Mouse (Mus musculus): Measurements from ENCODE around the gene Orm1. TPM values are rescaled to one million over a fixed set of nuclear protein-coding genes. Genes with fewer than 3 reads are reported as not detected.
A peak's percentile ranks its signal among the peaks of the same experiment; 100 is the strongest.
"Not testable (repeated sequence)": the region's sequence is repeated elsewhere in the genome, so short reads cannot be mapped to it uniquely, and the experiment has no call there.

Gene Orm1
- polyA plus RNA-seq, 1 experiment from 2014 or later = 57.2 TPM

DNA sequence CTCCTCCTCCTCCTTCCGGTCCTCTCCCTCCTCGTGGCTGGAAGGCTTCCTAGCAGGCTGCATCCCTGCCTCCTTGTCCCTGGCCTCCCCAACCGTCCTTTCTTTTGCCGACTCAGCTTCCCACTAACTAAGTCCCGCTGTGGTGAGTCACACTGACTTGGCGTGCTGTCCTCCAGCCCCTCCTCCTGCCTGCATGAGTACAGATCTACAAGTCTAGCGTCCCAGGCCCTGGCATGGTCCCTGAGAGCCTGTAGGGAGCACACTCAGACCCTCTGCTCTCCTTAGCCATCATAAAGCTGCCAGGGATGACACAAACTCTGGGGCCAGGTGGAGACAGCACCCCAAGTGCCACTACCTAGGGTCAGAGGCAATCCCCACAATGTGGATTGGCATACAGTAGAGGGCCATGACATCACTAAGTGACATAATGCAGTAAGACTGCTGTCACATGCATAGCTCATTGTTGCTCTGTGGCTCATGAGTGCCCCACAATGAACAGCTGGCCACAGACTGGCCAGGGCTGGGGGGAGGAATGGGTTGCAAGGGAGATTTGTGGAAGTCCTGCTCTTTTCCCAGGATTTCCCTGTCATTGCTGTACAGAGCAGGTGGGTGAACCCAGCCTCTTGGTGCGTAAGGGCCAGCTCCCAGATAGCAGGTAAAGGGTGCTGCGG, 28.1 kb upstream of the Orm1 start:
- H3K4me1 ChIP-seq = peaks cover 19% of the 10 kb centered on the region
- WGBS = 58% methylated on average over 9 of the region's 9 CpGs
- H3K27ac ChIP-seq = peak overlapping the region; percentile 50
- peaks cover 81% of the 10 kb centered on the region for H3K36me3 ChIP-seq
- H3K9ac ChIP-seq = no peak overlapping the region
- no peak overlapping the region for H3K4me2 ChIP-seq
- peak; percentile 46; the same call in 1 of the 2 replicates for ATAC-seq (ENCODE audit: insufficient number of reproducible peaks, low FRiP score, low TSS enrichment, low read depth)
- H3K4me3 ChIP-seq = no peak overlapping the region
- H3K27me3 ChIP-seq = no peaks in the 10 kb centered on the region
- no peaks in the 10 kb centered on the region for H3K9me3 ChIP-seq

DNA sequence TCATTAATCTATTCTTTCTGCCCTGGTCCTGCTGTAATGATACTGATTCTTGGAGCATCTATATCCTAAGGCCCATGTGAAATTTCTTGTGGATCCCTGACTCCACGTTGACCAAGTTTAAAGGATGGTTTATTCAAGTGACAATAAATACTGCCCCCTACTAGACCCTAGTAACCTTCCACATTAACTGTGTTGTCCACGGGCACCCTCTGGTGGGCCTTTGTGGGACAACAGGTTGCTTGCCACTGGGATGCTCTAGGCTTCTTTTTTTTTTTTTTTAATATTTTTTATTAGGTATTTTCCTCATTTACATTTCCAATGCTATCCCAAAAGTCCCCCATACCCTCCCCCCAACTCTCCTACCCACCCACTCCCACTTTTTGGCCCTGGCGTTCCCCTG, 24.8 kb upstream of the Orm1 start:
- H3K27ac ChIP-seq; H3K4me3 ChIP-seq; H3K4me2 ChIP-seq; ATAC-seq (ENCODE audit: insufficient number of reproducible peaks, low FRiP score, low TSS enrichment, low read depth); H3K9me3 ChIP-seq; H3K27me3 ChIP-seq; H3K9ac ChIP-seq: not testable (repeated sequence)
- WGBS = 35% methylated on average over 3 of the region's 3 CpGs
- H3K4me1 ChIP-seq = peaks cover 19% of the 10 kb centered on the region
- H3K36me3 ChIP-seq = peaks cover 87% of the 10 kb centered on the region

DNA sequence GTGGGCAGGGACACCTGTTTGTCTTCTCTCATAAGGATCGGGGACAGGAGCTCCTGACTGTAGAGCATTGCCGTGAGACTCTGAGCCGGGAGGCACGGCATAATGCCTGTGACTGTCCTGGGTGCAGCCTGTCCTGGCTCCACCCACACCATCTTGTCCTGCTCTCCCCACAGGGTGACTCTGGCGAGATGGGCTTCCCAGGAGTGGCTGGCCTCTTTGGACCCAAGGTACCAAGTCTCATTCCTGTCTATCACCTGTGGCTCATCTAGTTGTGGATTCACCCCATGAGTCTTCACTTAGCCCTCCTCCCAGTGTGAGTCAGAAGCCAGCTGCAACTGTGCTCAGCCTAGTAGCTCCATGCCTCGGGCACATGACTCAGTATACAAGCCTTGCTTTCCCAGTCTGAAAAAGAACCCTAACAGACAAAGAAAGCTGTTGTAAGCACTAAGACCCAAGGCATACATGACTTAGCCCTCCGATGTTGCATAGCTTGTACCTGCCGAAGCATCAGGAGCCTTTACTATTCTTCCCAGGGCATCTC, 21.0 kb upstream of the Orm1 start:
- no peaks in the 10 kb centered on the region for H3K4me1 ChIP-seq
- no peak overlapping the region for H3K27ac ChIP-seq
- no peak overlapping the region for H3K4me2 ChIP-seq
- no peak for ATAC-seq (ENCODE audit: insufficient number of reproducible peaks, low FRiP score, low TSS enrichment, low read depth)
- no peaks in the 10 kb centered on the region for H3K9me3 ChIP-seq
- H3K9ac ChIP-seq = no peak overlapping the region
- no peaks in the 10 kb centered on the region for H3K27me3 ChIP-seq
- no peak overlapping the region for H3K4me3 ChIP-seq
- WGBS = 83% methylated on average over 8 of the region's 8 CpGs
- H3K36me3 ChIP-seq = peaks cover 87% of the 10 kb centered on the region

DNA sequence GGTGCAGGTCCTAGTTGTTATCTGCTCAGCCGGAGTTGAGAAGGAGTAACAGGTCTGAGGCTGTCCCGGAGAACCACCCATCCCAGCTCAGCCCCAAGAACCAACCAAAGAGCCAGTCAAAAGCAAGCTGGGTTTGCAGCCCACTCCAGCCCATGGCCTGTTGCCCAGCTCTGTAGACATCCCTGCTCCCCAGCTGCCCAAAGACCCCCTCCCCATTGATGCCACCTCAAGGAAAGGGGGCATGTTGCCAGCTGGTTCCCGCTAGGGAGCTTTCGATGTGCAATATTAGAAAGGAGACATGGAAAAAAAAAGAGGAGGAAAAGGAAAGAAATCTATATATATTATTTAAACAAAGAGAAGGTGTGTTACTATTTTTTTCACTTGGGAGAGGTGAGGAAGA, 11.0 kb upstream of the Orm1 start:
- WGBS = 93% methylated on average over 4 of the region's 4 CpGs
- no peaks in the 10 kb centered on the region for H3K4me1 ChIP-seq
- ATAC-seq (ENCODE audit: insufficient number of reproducible peaks, low FRiP score, low TSS enrichment, low read depth) = no peak

DNA sequence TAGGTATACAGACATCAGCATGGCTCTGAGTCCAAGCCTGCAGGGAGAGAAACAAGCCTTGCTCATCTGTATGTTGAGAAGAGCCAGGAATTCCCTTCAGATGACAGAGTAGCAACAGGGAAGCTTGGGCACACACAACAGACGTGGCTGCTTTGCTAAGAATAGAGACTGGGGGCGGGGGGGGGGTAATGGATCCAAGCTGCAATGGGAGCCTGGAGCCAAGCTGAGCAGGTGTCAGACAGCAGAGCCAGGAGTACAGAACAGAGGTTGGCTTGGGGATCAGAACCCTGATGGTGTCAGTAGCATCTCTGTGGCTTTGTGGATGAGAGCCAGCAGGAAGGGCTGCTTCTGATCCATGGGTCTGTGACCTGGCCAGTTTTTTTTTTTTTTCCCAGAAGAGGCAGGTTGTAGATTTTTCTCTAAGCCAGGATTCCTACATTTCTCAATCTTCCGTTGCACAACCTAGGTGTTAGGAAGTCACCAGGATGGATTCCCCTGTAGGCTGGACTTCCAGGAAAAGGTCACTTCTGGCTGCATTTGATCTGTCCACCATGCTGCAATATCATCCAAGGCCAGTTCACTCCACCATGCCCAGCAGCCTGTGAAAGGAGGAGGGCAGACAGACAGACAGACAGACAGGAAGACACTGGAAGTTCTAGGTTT, 5.8 kb upstream of the Orm1 start:
- no peaks in the 10 kb centered on the region for H3K9me3 ChIP-seq
- no peak overlapping the region for H3K27ac ChIP-seq
- peaks cover 15% of the 10 kb centered on the region for H3K36me3 ChIP-seq
- no peak overlapping the region for H3K9ac ChIP-seq
- no peaks in the 10 kb centered on the region for H3K27me3 ChIP-seq
- H3K4me1 ChIP-seq = no peaks in the 10 kb centered on the region
- no peak overlapping the region for H3K4me3 ChIP-seq
- no peak for ATAC-seq (ENCODE audit: insufficient number of reproducible peaks, low FRiP score, low TSS enrichment, low read depth)
- no peak overlapping the region for H3K4me2 ChIP-seq
- WGBS = 56% methylated on average over 3 of the region's 3 CpGs

More for the DNA sequence above, 11.0 kb upstream of the Orm1 start:
- H3K4me3 ChIP-seq = no peak overlapping the region
- H3K9me3 ChIP-seq = no peaks in the 10 kb centered on the region
- H3K4me2 ChIP-seq = no peak overlapping the region
- H3K27ac ChIP-seq = no peak overlapping the region
- no peaks in the 10 kb centered on the region for H3K27me3 ChIP-seq
- H3K36me3 ChIP-seq = peaks cover 56% of the 10 kb centered on the region
- no peak overlapping the region for H3K9ac ChIP-seq

DNA sequence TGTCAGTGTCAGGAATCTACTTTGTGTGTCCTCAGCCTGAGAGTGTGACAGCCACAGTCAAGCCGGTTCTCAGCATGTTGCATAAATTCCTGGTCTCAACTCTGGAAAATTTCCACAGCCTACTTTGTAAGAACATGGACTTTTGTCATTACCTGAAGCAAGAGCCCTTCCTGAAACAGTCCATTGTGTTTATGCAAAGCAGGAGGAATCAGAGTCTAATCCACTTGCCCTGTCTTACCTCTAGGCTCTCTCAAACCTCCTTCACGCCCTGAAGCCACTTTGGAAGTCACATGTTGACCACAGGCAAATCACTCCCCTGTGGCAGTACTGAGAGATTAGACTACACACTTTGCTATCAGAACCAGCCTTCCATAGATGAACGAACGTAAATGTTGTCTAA, 1.9 kb upstream of the Orm1 start:
- no peak overlapping the region for H3K27ac ChIP-seq
- no peak overlapping the region for H3K4me2 ChIP-seq
- no peak for ATAC-seq (ENCODE audit: insufficient number of reproducible peaks, low FRiP score, low TSS enrichment, low read depth)
- no peaks in the 10 kb centered on the region for H3K27me3 ChIP-seq
- H3K9me3 ChIP-seq = no peaks in the 10 kb centered on the region
- H3K4me3 ChIP-seq = no peak overlapping the region
- WGBS = 67% methylated on average over 4 of the region's 4 CpGs
- no peaks in the 10 kb centered on the region for H3K36me3 ChIP-seq
- no peak overlapping the region for H3K9ac ChIP-seq
- no peaks in the 10 kb centered on the region for H3K4me1 ChIP-seq

DNA sequence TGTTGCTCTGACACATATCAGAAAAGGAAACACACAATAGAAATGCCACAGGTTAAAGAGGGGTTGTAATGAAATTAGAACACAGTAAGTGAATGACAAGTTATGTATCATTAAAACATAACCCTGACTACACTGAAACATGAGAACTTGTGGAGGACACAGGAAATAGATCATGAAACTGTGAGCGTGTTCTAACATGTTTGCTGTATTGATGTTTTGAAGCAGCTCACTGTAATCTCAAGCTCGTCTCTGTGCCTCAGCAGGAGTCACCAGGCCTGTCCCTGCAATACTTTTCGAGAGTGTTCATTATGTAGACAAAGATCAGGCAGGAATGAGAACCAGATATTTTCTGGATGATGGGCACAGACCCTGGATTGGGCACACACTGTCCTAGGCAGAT, 752 bp upstream of the Orm1 start:
- Histone ChIP-seq H3K27me3 (no peaks in the 10 kb centered on the region), H3K9me3 (no peaks in the 10 kb centered on the region), H3K36me3 (no peaks in the 10 kb centered on the region), H3K27ac (peak overlapping the region; percentile 51), H3K4me1 (no peaks in the 10 kb centered on the region), H3K9ac (no peak overlapping the region), H3K4me2 (no peak overlapping the region), H3K4me3 (no peak overlapping the region)
- ATAC-seq (ENCODE audit: insufficient number of reproducible peaks, low FRiP score, low TSS enrichment, low read depth) = no peak
- WGBS = 46% methylated on average over 3 of the region's 3 CpGs

DNA sequence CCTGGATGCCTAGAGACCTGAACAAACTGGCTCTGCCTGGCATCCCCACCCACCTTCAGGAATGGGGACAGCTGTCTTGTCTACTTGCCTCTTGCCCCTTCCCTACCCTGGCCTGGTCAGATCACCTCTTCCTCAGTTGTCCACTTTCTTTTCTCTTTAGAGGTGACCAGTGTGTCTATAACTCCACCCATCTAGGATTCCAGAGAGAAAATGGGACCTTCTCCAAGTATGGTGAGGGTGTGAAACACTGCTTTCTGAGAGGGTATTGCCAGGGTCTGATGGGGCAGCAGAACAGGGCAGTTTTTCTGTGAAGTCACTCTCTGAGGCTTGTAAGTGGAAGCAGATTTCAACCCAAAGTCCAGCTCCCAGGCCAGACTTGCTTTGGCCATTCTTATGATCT, 901 bp downstream of the Orm1 start:
- Histone ChIP-seq H3K27me3 (no peaks in the 10 kb centered on the region), H3K36me3 (no peaks in the 10 kb centered on the region), H3K4me1 (0 out of 2 replicates have a peak, but pooled peaks cover 4% of the 10 kb centered on the region), H3K4me2 (no peak overlapping the region), H3K9me3 (no peaks in the 10 kb centered on the region), H3K27ac (no peak overlapping the region), H3K4me3 (no peak overlapping the region), H3K9ac (no peak overlapping the region)
- ATAC-seq (ENCODE audit: insufficient number of reproducible peaks, low FRiP score, low TSS enrichment, low read depth) = no peak

DNA sequence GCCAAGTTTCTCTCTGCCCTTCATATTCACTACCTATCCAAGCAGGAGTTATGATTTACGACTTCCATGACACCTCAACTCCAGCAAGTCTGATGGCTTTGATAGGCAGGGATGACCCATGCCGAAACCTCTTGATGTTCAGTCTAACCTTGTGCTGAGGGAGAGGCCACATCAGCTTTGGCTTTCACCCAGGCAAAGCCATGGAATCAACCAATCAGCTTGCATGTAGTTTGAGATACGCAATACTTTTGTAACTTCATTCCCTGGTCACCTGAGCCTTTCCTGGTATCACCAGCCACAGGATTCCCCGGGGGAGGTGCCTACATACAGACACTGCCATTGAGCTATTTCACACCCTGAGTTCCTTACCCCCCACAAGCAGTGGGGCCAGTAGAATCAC, 2.3 kb downstream of the Orm1 start:
- Histone ChIP-seq H3K4me2 (no peak overlapping the region), H3K27ac (no peak overlapping the region), H3K9me3 (no peaks in the 10 kb centered on the region), H3K4me1 (peaks cover 13% of the 10 kb centered on the region), H3K36me3 (no peaks in the 10 kb centered on the region), H3K27me3 (no peaks in the 10 kb centered on the region), H3K9ac (no peak overlapping the region), H3K4me3 (no peak overlapping the region)
- no peak for ATAC-seq (ENCODE audit: insufficient number of reproducible peaks, low FRiP score, low TSS enrichment, low read depth)
- 81% methylated on average over 4 of the region's 4 CpGs for WGBS

DNA sequence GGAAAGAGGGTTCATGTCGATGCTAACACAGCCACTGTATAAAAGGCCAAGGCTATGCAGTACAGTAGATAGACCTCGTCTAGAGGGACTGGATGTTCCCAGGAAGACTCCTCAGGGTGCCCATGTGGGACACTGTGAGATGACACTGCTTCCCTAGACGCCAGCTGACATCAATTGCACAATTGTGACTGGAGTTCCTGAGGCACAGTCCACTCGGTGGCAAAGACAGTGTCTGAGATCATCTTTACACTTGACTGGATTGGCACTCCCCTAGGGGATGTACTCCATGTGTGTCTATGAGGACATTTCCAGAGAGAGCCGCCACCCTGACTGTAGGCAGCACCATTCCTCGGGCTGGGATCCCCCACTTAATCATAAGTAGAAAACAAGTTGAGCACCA, 4.2 kb downstream of the Orm1 start:
- Histone ChIP-seq H3K9ac (no peak overlapping the region), H3K36me3 (no peaks in the 10 kb centered on the region), H3K27me3 (no peaks in the 10 kb centered on the region), H3K4me3 (no peak overlapping the region), H3K4me1 (peaks cover 18% of the 10 kb centered on the region), H3K27ac (no peak overlapping the region), H3K9me3 (no peaks in the 10 kb centered on the region), H3K4me2 (no peak overlapping the region)
- ATAC-seq (ENCODE audit: insufficient number of reproducible peaks, low FRiP score, low TSS enrichment, low read depth) = no peak
- WGBS = 75% methylated on average over 6 of the region's 6 CpGs

DNA sequence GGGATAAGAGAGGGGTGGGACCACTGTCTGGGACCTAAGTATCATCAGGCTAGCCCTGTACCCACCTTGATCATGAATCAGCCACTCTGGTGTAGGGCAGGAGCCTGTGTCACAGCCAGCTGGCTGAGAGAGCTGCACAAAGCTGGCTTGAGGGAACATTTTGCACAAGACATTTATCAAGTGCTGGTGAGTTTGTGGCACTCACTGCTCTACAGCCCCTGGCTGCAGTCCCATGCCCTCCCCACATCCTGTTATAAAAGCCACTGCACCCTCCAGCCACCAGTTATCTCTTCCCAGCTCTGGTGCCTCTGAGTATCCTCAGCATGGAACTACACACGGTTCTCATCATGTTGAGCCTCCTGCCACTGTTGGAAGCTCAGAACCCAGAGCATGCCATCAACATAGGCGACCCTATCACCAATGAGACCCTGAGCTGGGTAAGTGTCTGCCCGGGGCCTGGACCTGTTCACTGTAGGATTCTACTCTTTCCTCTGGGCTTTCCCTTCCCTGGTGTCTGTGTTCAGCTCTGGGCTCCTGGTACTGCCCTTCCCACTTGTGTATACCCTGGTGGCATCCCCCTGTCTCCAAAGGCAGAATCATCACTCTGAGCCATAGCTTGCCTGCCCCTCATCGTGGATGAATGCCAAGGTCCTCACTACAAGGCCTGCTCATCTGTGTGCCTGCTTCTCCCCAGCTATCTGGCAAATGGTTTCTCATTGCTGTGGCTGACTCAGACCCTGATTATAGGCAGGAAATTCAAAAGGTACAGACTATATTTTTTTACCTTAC, 11.7 kb downstream of the Orm1 start, which contains the start of gene Orm3:
Orm3 (plus strand) TSS at position 286 of the 789 bp plus-strand sequence.
- no peak within 1 kb of the TSS for H3K4me2 ChIP-seq
- peaks cover 16% of the 10 kb centered on the region for H3K4me1 ChIP-seq
- no peak for ATAC-seq (ENCODE audit: insufficient number of reproducible peaks, low FRiP score, low TSS enrichment, low read depth)
- H3K27me3 ChIP-seq = no peaks in the 10 kb centered on the region
- 72% methylated on average over 4 of the region's 4 CpGs for WGBS
- H3K4me3 ChIP-seq = no peak within 1 kb of the TSS
- no peaks in the 10 kb centered on the region for H3K9me3 ChIP-seq
- no peaks in the 10 kb centered on the region for H3K36me3 ChIP-seq
- peak within 1 kb of the TSS; percentile 3; the same call in 1 of the 2 replicates for H3K27ac ChIP-seq
- no peak within 1 kb of the TSS for H3K9ac ChIP-seq
